Mouse (Mus musculus): ENCODE data around the gene Anxa1.

Anxa1 gene

DNA sequence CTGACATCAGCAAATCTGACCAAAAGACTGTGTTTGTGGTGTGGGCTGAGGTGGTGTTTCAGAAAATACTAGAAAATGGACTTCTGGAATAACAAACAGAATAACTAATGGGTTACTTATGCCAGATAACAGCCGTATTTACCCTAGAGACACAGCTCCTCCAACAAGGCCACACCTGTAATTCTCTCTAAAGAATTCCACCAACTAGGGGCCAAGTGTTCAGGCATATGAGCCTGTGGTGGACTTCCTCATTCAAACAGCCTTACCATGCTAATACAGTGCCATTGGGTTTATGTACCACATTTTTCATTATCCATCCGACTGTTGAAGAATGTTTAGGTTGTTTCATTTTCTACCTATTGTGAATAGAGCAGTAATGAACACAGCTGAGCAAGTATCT lies 20.6 kb downstream of the Anxa1 start:
- no peak for DNase-seq (ENCODE audit: low spot score)

DNA sequence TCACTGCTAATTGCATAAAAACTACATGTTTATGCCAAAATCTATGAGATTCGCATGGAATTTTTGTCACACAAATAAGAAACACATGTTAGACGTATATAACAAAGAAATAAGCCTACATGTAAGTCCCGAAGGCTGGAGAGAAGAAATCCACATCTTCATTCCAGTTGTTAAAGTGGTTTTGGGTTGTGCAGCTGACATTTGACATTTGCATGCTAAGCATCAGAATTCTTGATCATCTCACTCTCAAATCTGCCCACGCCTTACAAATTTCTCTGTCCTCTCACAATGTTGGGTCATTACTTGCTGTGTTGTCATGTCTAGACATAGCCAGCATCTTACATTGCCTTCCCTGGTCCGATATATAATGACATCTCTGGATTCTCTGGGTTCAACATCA lies 24.2 kb downstream of the Anxa1 start:
- no peak for DNase-seq (ENCODE audit: low spot score)

DNA sequence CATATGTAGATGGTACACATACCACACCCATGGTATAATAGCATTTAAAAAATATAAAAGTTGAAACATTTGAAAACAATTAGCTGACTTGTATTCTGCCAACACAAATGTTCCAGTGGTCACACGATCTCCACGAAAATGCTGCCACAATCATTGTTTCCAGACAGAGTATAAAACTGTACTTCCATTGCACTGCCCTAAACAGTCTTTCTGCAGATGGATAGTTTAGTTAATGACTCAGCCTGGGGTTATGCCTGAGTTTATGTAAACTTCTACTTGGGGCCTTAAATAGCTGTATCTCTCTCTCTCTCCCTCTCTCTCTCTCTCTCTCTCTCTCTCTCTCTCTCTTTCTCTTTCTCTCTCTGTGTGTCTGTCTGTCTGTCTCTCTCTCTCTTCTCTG lies 24.7 kb downstream of the Anxa1 start:
- no peak for DNase-seq (ENCODE audit: low spot score)

DNA sequence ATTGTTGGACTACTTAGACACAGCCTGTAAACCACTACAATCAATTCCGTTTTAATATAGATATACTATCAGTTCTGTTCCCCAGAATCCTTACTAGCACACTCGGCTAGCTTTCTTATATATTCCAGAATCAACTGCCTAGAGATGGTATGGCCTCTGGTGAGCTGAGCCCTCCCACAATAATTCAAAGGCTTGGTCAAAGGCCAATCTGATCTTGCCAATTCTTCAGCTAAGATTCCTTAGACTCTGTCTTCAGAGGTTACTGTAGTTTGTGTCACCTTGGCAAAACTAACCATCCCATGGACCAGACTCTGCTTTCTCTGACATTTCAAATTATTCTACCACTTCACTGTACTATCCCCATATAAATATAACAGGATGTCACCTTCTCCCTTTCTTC lies 25.4 kb downstream of the Anxa1 start:
- DNase-seq (ENCODE audit: low spot score): no peak

DNA sequence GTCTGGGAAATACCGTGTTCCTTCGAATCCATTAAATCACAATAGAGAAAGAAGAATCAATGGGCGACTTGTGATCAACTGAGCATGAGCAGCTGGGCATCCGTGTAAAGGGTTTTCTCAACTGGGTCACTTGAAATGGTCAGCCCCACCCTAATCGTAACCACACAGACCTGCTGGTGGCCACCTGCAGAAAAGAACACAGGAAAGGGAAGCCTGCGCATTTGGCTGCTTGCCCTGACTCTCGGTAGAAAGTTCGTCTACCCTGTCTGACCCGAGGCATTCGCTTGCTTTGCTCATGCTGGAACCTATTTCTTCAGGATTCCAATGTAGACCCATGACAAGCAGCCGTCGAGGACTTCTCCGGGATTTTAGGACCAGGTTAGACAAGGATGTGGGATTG lies 25.8 kb downstream of the Anxa1 start:
- DNase-seq (ENCODE audit: low spot score): no peak

DNA sequence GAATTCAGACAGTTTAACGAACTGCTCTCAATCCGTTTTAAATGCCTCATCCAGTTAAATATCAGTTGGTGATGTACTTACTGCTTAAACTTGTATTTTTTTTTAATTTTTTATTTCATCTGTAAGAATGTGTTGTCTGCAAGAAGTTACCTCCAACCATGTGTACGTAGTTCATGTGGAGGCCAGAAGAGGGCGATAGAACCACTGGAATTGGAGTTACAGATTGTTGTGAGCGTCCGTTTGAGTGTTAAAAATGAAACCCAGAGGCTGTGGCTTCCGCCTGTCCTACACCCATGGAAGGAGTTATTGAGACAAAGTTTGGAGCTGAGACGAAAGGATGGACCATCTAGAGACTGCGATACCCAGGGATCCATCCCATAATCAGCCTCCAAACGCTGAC lies 27.5 kb downstream of the Anxa1 start:
- DNase-seq (ENCODE audit: low spot score): no peak

DNA sequence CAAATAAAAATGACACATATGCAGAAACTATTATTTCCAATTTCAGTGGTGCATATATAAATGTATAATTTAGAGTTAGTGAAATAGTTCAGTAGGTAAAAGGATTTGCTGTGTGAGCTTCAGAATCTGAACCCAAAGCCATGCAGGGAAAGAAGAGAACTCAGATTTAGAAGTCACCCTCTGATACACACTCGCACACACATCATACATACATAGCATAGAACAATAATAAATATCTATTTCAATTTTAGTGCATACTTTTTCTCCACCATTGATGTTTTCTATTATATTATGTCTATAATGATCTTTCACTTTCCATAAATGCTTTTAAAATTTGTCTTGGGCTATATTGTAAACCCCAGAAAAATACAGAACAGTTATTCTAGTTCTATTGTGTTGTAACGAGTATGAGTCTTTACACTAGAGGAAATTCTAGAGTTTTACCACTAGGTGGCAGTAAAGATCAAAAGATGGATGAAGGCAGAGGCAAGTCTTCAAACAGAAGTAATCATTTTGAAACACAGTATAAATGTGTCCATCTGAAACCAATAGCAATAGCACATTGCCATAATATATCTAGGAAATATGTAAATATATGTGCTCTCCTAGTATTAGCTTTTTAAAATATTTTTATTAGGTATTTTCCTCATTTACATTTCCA lies 28.7 kb downstream of the Anxa1 start:
- no peak for DNase-seq (ENCODE audit: low spot score)

DNA sequence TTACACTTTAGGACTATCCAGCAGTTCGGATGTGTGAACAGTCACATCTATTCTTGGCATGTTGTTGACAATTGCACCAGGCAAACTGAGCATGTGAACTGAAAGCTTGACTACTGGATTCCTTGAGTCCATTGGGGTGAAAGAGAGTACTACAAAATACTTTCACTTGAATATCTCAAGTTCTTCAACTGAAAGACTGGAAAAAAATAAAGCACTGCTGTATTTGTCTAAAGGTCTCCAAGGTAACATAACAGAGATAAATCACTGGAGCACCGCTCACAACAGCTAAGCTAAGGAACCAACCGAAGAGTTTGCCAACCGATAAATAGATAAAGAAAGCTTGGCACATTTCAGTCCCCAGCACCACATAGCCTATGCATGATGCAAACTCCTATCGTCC lies 32.1 kb downstream of the Anxa1 start:
- DNase-seq (ENCODE audit: low spot score): no peak

DNA sequence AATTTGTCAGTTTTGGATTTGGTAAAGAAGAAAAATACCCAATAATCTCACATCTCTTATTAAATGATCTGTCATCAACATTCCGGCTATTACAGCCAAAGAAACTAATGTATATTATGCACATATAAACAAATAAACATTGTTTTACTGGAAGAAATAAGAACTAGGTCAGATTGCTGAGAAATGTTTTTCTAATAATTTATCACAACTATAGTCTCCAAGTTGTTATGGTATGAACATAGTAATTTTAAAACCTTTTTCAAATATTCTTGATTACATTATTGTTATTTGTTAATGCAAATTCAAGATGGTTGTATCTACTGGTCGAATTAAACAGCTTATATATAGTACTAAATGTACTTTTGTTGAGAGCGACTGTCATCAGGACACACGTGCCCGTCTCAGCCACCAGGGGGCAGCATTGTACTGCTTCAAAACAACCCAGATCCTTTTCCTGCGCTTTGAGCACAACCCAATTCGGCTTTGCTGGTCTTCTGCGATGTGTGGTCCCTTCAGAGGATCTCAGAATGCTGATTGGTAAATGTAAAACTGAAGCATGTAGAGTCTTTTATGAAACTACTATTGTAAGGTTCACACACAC lies 45.3 kb downstream of the Anxa1 start:
- peak; percentile 44 for DNase-seq (ENCODE audit: low spot score)

DNA sequence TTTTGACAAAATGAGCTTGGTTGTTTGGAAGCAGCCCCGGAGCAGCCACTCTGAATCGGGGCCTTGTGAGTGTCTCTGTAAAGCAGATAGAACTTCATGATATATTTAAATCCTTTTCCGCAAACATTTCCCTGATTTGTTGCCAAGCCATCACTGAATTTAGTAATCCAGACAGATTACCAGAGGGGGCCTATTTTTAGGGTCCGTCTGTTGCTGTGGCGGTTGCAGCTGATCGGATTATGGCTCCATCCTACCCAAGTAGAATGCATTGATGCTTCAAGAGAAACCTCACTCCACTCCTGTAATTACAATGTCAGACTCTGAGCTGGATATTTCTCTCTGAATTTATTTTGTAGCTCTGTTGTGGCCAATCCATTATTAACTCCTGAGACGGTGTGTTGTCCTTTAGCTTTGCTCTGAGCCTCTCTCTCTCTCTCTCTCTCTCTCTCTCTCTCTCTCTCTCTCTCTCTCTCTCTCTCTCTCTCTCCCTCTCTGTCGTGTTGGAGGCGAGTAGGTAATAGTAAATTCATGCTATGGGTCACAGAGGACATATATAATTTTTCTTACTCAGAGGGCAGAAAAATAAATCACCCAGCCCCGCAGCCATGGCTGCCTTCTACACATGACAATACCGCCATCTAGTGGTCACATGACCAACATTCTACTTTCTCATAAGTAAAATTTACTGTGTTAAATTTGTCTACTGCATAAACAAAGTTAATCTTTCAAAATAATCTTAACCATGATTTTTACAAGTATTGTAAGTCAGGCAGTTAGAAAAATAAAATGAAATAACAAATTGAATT lies 46.0 kb downstream of the Anxa1 start:
- no peak for DNase-seq (ENCODE audit: low spot score)

DNA sequence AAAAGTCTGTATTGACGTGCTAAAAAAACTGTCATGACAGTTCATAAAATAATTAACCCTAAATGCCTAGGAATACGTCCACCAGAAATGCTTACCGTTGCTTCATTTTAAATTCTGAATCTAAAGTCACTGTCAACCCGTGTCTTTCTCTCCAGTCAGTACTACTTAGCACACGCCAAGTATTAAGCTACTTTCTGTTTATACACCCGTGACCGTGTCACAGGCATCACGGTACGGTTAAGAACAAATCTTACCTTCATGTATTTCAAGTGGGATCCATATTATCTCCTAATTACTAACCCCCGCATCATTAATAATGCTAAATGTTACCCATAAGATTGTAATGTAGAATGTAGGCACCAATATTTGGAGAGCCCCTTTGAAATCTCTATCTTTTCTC lies 46.7 kb downstream of the Anxa1 start:
- no peak for DNase-seq (ENCODE audit: low spot score)
